Mouse (Mus musculus) layer of hippocampus, adult 8-10 months (tissue): Measurements from ENCODE around the gene Drd2. TPM values are rescaled to one million over a fixed set of nuclear protein-coding genes. Genes with fewer than 3 reads are reported as not detected.

Source experiments
- DNase-seq, 2 experiments: peaks; one replicate each; pipeline ENCODE4 v3.0.0; 2022; ENCODE audit warnings: low spot score in 2 of 2
- total RNA-seq, 4 experiments: library from RNA; stranded (reverse); gene quantifications; 2 replicates each; pipeline ENCODE4 v1.2.4; 2022

Drd2 gene
- total RNA-seq, 4 experiments from 2014 or later = 2.9 to 3.4 (median 3.1) TPM

DNA sequence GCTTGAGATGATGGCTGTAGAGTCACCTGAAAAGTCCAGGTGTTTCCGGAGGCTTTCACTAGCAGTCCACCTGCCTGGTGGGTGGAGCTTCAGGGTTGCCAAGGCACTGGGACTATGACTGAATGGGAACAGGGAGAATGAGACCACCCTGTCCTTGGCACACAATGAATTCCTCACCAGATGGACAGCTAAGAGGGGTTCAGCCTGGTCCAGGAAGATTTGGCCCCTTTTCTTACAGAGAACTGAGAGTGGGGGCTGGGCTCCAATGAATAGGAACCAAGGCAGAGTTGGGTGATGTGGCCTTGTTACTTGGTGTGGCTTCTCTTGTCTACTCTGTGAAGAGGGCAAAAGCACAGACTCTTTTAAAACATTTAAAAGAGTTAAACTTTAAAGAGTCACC is 112.0 kb downstream of the Drd2 start:
- DNase-seq = no peak

- DNase-seq = no peak
Observed at GRCm38 (mm10) chr9:49456136-49456535, 115.7 kb downstream of the Drd2 start.

Other genes starting within 250 kb of the Drd2 start
- gene Gm4894, start 90.1 kb upstream of the Drd2 start, total RNA-seq = not detected
- gene Ankk1, start 86.4 kb downstream of the Drd2 start, total RNA-seq = not detected
- 1 to 10 TPM; 1.6 to 2.6 (median 2.3) TPM for gene Ttc12, start 145.6 kb downstream of the Drd2 start, total RNA-seq